Mouse (Mus musculus): ENCODE measurements around the gene Rgp1. TPM values are rescaled to one million over a fixed set of nuclear protein-coding genes. Genes with fewer than 3 reads are reported as not detected.
A peak's percentile ranks its signal among the peaks of the same experiment; 100 is the strongest.

Rgp1 gene
- polyA plus RNA-seq, 2 experiments: 11.0 to 15.1 TPM

DNA sequence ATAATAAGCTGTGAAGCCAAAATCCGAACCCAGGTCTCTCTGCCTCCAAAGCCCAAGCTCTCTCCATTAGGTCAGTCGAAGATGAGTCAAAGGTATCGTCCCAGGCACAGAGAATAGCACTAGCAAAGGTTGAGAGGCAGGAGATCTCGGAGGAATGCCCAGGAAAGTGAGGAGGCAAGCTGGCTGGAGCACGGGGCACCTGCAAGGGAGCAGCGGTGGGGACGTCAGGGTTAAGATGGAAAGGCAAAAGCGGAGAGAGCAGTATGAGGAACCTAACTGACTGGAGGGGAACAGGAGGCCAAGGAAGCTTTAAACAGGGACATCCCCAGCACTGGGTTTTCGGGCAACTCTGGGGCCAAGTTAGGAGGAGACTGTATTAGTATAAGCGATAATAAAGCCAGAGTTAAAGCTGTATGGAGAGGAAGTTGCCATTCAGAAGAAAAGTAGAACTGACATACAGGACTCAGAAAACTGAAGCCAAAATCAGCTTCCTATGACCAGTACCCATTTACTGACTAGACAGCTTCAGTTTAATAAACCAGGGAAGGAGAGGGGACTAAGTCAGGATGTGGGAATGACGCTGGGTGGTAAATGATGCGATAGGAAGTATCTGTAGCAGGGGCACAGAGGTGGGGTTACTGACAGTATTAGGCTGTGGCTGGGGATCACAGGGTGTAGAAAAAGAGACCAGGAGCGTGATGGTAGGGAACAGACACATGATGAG lies 18.8 kb upstream of the Rgp1 start:
- peaks cover 26% of the 10 kb centered on the region for H3K36me3 ChIP-seq (replicated peaks; ENCODE audit: control insufficient read depth, insufficient read depth, low read depth)
- peaks cover 33 to 48% of the 10 kb centered on the region in 2 experiments for H3K4me1 ChIP-seq (replicated peaks; ENCODE audit: control insufficient read depth in 2 of 2, insufficient read depth in 2 of 2, low read length in 1 of 2)
- peak overlapping the region; percentile 75 to 97 for H3K4me3 ChIP-seq (ENCODE audit: insufficient read depth in 1 of 2, low read depth in 2 of 2, low read length in 2 of 2)
- H3K27ac ChIP-seq: peak overlapping the region; percentile 52
- WGBS (ENCODE audit: insufficient replicate concordance): 25% methylated on average over 13 of the region's 13 CpGs
- H3K4me2 ChIP-seq (ENCODE audit: low read depth): peak overlapping the region; percentile 99
- ATAC-seq (ENCODE audit: insufficient read depth) (no peak), DNase-seq (ENCODE audit: low read depth in 3 of 3, low spot score in 3 of 3) (no peak)
- no peaks in the 10 kb centered on the region for H3K27me3 ChIP-seq (ENCODE audit: control insufficient read depth, insufficient read depth, low read length)
- TF ChIP-seq CTCF (IDR thresholded peaks at IDR 0.05; ENCODE audit: low read depth) (no peak), EP300 (IDR thresholded peaks at IDR 0.05; ENCODE audit: low read depth) (no peak)
- H3K9me3 ChIP-seq (ENCODE audit: control insufficient read depth, low read length): no peaks in the 10 kb centered on the region
- peak overlapping the region; percentile 81 for H3K9ac ChIP-seq (replicated peaks)

DNA sequence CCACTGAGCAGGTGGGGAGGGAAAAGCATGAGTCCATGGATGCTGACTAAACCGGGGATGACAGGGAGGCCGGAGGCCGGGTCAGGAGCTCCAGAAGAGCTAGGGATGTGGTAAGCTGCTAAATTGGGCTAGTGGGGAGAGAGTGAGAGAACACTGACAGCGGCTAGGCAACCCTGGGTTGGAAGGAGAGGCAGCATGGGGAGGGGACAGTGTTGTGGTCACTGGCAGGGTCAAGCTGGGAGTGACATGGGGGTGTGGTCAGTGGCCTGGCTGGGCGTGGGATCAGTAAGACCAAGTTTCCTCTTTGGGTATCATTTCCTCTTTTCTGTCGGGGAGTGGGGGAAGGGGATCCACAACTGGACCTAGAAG lies 18.3 kb upstream of the Rgp1 start:
- DNase-seq (ENCODE audit: low read depth in 3 of 3, low spot score in 3 of 3) (no peak), ATAC-seq (ENCODE audit: insufficient read depth) (no peak)
- Histone ChIP-seq H3K9ac (replicated peaks) (peak overlapping the region; percentile 81), H3K4me3 (ENCODE audit: insufficient read depth in 1 of 2, low read depth in 2 of 2, low read length in 2 of 2) (peak overlapping the region; percentile 75 to 97), H3K9me3 (ENCODE audit: control insufficient read depth, low read length) (no peaks in the 10 kb centered on the region), H3K27ac (peak overlapping the region; percentile 92), H3K27me3 (ENCODE audit: control insufficient read depth, insufficient read depth, low read length) (no peaks in the 10 kb centered on the region), H3K4me1 (replicated peaks; ENCODE audit: control insufficient read depth in 2 of 2, insufficient read depth in 2 of 2, low read length in 1 of 2) (peaks cover 33 to 48% of the 10 kb centered on the region in 2 experiments), H3K36me3 (replicated peaks; ENCODE audit: control insufficient read depth, insufficient read depth, low read depth) (peaks cover 26% of the 10 kb centered on the region), H3K4me2 (ENCODE audit: low read depth) (peak overlapping the region; percentile 99)
- TF ChIP-seq CTCF (IDR thresholded peaks at IDR 0.05; ENCODE audit: low read depth) (no peak), EP300 (IDR thresholded peaks at IDR 0.05; ENCODE audit: low read depth) (no peak)
- 6% methylated on average over 6 of the region's 6 CpGs for WGBS (ENCODE audit: insufficient replicate concordance)

DNA sequence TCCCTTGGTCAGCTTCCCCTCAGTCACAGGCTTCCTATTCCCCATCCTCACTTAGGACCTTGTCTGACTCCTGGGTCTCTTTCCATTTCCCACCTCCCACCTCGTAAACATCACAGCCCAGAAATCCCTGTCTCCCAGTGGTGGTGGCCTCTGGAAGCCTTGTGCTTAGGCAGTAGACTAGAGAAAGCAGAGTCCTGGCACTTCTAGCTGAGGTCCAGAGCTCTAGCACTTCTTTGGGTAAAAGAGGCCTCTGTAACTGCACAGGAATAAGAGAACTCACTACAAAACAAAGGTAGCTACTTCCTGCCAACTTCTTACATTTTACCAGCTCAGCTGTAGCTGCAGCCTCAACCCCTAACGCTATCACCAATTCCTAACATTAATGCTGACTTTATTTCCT lies 17.5 kb upstream of the Rgp1 start:
- ATAC-seq (ENCODE audit: insufficient read depth) (no peak), DNase-seq (ENCODE audit: low read depth in 3 of 3, low spot score in 3 of 3) (no peak)
- H3K4me2 ChIP-seq (ENCODE audit: low read depth): peak overlapping the region; percentile 99
- H3K36me3 ChIP-seq (replicated peaks; ENCODE audit: control insufficient read depth, insufficient read depth, low read depth): peaks cover 25% of the 10 kb centered on the region
- WGBS (ENCODE audit: insufficient replicate concordance): 6% methylated on average over 2 of the region's 2 CpGs
- peak overlapping the region; percentile 92 for H3K27ac ChIP-seq
- H3K4me3 ChIP-seq (ENCODE audit: insufficient read depth in 1 of 2, low read depth in 2 of 2, low read length in 2 of 2): peak overlapping the region; percentile 75 to 97
- H3K9me3 ChIP-seq (ENCODE audit: control insufficient read depth, low read length): no peaks in the 10 kb centered on the region
- H3K4me1 ChIP-seq (replicated peaks; ENCODE audit: control insufficient read depth in 2 of 2, insufficient read depth in 2 of 2, low read length in 1 of 2): peaks cover 33 to 48% of the 10 kb centered on the region in 2 experiments
- TF ChIP-seq CTCF (IDR thresholded peaks at IDR 0.05; ENCODE audit: low read depth) (no peak), EP300 (IDR thresholded peaks at IDR 0.05; ENCODE audit: low read depth) (no peak)
- peak overlapping the region; percentile 81 for H3K9ac ChIP-seq (replicated peaks)
- no peaks in the 10 kb centered on the region for H3K27me3 ChIP-seq (ENCODE audit: control insufficient read depth, insufficient read depth, low read length)

DNA sequence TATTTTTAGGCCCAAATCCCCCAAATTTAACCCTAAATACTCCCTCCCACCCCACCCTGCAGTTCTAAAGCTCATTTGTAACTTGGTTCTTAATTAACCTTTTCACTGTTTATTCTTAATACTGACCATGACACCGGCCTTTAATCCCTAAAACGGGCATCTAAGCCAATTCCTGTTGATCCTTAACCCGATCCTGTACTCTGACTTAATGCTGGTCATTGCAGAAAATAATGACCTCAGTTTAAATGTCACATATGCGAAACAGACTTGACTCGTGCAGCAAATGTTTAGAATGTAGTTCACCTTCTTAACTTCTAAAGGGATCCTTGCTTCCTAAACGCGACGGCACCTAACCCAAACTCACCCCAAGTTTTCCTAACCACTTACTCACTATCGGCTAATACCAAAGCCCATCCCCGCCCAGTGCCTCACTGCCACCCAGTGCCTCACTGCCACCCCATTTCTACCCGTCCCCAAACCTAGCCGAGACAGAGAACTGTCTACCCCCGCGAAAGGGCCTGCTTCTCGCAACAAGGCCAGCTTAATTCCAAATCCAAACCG lies 17.0 kb upstream of the Rgp1 start:
- H3K4me1 ChIP-seq (replicated peaks; ENCODE audit: control insufficient read depth in 2 of 2, insufficient read depth in 2 of 2, low read length in 1 of 2): peaks cover 33 to 48% of the 10 kb centered on the region in 2 experiments
- ATAC-seq (ENCODE audit: insufficient read depth): peak; percentile 69
- TF ChIP-seq EP300 (IDR thresholded peaks at IDR 0.05; ENCODE audit: low read depth) (no peak), CTCF (IDR thresholded peaks at IDR 0.05; ENCODE audit: low read depth) (no peak)

GRCm38 (mm10) chr4:43561997-43562768 lies 16.3 kb upstream of the Rgp1 start, which contains the start of the genes Creb3 and Tln1:
TSS of gene Creb3 (plus strand) at chr4:43562332.
TSS of gene Tln1 (minus strand) at chr4:43562691.
- H3K4me3 ChIP-seq (ENCODE audit: insufficient read depth in 1 of 2, low read depth in 2 of 2, low read length in 2 of 2): peak within 1 kb of the TSS; percentile 75 to 97
- DNase-seq (ENCODE audit: low read depth in 3 of 3, low spot score in 3 of 3): peak; percentile 95 to 97 (median 96)
- WGBS (ENCODE audit: insufficient replicate concordance): under 1% methylated on average over 62 of the region's 62 CpGs
- TF ChIP-seq CTCF (IDR thresholded peaks at IDR 0.05; ENCODE audit: low read depth): 0 out of 2 replicates have a peak, but pooled peaks have one; percentile 18
- no peak; the same call in 1 of the 2 replicates for TF ChIP-seq EP300 (IDR thresholded peaks at IDR 0.05; ENCODE audit: low read depth)
- H3K4me2 ChIP-seq (ENCODE audit: low read depth): peak within 1 kb of the TSS; percentile 99
- no peaks in the 10 kb centered on the region for H3K27me3 ChIP-seq (ENCODE audit: control insufficient read depth, insufficient read depth, low read length)
- ATAC-seq (ENCODE audit: insufficient read depth): peak; percentile 84
- peak within 1 kb of the TSS; percentile 92 for H3K27ac ChIP-seq
- peaks cover 33 to 48% of the 10 kb centered on the region in 2 experiments for H3K4me1 ChIP-seq (replicated peaks; ENCODE audit: control insufficient read depth in 2 of 2, insufficient read depth in 2 of 2, low read length in 1 of 2)
- peaks cover 25% of the 10 kb centered on the region for H3K36me3 ChIP-seq (replicated peaks; ENCODE audit: control insufficient read depth, insufficient read depth, low read depth)
- peak within 1 kb of the TSS; percentile 81 for H3K9ac ChIP-seq (replicated peaks)
- H3K9me3 ChIP-seq (ENCODE audit: control insufficient read depth, low read length): no peaks in the 10 kb centered on the region

More for the DNA sequence above, 17.0 kb upstream of the Rgp1 start:
- Histone ChIP-seq H3K9me3 (ENCODE audit: control insufficient read depth, low read length) (no peaks in the 10 kb centered on the region), H3K4me3 (ENCODE audit: insufficient read depth in 1 of 2, low read depth in 2 of 2, low read length in 2 of 2) (peak overlapping the region; percentile 75 to 97), H3K27ac (peak overlapping the region; percentile 92), H3K9ac (replicated peaks) (peak overlapping the region; percentile 81), H3K4me2 (ENCODE audit: low read depth) (peak overlapping the region; percentile 99), H3K27me3 (ENCODE audit: control insufficient read depth, insufficient read depth, low read length) (no peaks in the 10 kb centered on the region), H3K36me3 (replicated peaks; ENCODE audit: control insufficient read depth, insufficient read depth, low read depth) (peaks cover 25% of the 10 kb centered on the region)
- WGBS (ENCODE audit: insufficient replicate concordance): under 1% methylated on average over 16 of the region's 16 CpGs
- DNase-seq (ENCODE audit: low read depth in 3 of 3, low spot score in 3 of 3): peak in 1 of 3 experiments; percentile 49
